Mouse (Mus musculus) spleen, adult 2 months (tissue): ENCODE data around the gene Mgat3. TPM values are rescaled to one million over a fixed set of nuclear protein-coding genes. Genes with fewer than 3 reads are reported as not detected.

Experiments used
- DNase-seq, 2 experiments: peaks; one replicate each; pipeline versions ENCODE4 v3.0.0 to v3.0.0-alpha.2; 2012 to 2021; ENCODE audit warnings: low spot score in 2 of 2, low read depth in 1 of 2
- H3K27ac ChIP-seq: fragments of 200-500 bp; 2 replicates; pipeline ENCODE4 v1.5.1; 2012; ENCODE audit warnings: low read length, inconsistent platforms; ENCODE audit not compliant: insufficient read depth
- H3K27me3 ChIP-seq: fragments of 200-500 bp; 2 replicates; pipeline ENCODE4 v1.6.1; 2012; ENCODE audit warnings: mild to moderate bottlenecking, moderate library complexity, low read length, inconsistent platforms; ENCODE audit not compliant: control insufficient read depth, insufficient read depth
- H3K36me3 ChIP-seq: fragments of 200-500 bp; 2 replicates; pipeline ENCODE4 v1.6.1; 2012; ENCODE audit warnings: mild to moderate bottlenecking, low read length, inconsistent platforms; ENCODE audit not compliant: control insufficient read depth, insufficient read depth
- H3K4me1 ChIP-seq: fragments of 200-500 bp; 2 replicates; pipeline ENCODE4 v1.6.1; 2011; ENCODE audit warnings: inconsistent platforms; ENCODE audit not compliant: control insufficient read depth, insufficient read depth, insufficient read length
- H3K4me3 ChIP-seq: fragments of 200-500 bp; 2 replicates; pipeline ENCODE4 v1.5.1; 2011; ENCODE audit warnings: mild to moderate bottlenecking, inconsistent platforms; ENCODE audit not compliant: insufficient read depth, insufficient read length; ENCODE audit errors: extremely low read depth
- CTCF ChIP-seq: fragments of 200-500 bp; IDR thresholded peaks from 2 replicates; pipeline ENCODE4 v1.5.1; 2011; ENCODE audit warnings: mild to moderate bottlenecking, inconsistent platforms; ENCODE audit not compliant: insufficient read depth, insufficient read length, insufficient replicate concordance; ENCODE audit errors: extremely low read depth
- POLR2A ChIP-seq: fragments of 200-500 bp; IDR thresholded peaks from 2 replicates; pipeline ENCODE4 v1.6.1; 2011; ENCODE audit warnings: low read depth, low read length, inconsistent platforms
- WGBS: fragments of 180-500 bp; shearing (Covaris S2); methylation state at CpG from one replicate; pipeline ENCODE4 v1.1.7; 2018; 5-methylcytosine and 5-hydroxymethylcytosine counted together
- polyA plus RNA-seq: library from polyadenylated mRNA; depleted of rRNA; stranded (reverse); fragments of >200 nt; gene quantifications from 2 replicates; pipeline ENCODE4 v1.2.3, GENCODE M21; 2012

The Mgat3 gene
- polyA plus RNA-seq, 1 experiment = 2.9 TPM

DNA sequence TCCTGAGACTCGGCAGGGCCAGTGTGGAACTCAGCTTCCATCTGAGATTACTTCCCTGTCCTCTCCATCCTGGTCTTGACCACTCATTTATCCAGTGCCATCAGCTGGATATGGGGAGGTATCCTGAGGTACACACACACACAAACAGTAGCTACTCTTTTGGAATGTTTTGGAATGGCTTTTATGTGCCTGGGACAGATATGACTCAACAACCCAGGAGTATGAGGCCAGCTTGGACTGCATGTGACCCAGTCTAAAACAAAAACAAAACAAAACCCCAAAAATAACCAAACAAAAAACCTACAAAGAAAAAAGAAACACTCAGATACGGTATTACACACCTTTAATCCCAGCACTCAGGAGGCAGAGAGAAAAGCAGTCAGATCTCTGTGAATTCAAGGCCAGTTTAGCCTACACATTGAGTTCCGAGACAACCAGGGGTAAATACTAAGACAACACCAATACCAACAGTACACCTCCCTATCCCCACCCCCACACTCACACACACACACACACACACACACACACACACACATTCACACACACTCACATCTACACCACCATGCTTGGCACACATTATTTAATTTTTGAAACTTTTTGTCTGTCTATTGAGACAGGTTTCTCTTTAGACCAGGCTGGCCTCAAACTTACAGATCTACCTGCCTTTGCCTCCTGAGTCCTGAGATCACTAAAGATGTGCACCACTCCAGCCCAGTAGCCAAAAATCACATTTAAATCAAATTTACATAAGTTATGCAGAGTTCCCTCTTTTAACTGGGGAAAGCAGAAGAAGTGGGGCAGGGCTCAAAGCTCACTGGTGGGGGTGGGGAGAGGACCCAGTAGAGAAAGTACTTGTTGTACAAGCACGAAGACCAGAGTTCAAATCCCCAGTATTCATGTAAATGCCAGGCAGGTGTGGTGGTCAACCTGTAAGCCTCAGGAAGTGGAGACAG, 46.5 kb downstream of the Mgat3 start:
- H3K4me3 ChIP-seq = no peak overlapping the region
- no peak for TF ChIP-seq POLR2A
- no peak for TF ChIP-seq CTCF
- no peaks in the 10 kb centered on the region for H3K36me3 ChIP-seq
- WGBS = 59% methylated on average over 4 of the region's 4 CpGs
- H3K27me3 ChIP-seq = no peaks in the 10 kb centered on the region
- H3K27ac ChIP-seq = peak overlapping the region; percentile 46
- H3K4me1 ChIP-seq = peaks cover 4% of the 10 kb centered on the region
- DNase-seq = no peak

DNA sequence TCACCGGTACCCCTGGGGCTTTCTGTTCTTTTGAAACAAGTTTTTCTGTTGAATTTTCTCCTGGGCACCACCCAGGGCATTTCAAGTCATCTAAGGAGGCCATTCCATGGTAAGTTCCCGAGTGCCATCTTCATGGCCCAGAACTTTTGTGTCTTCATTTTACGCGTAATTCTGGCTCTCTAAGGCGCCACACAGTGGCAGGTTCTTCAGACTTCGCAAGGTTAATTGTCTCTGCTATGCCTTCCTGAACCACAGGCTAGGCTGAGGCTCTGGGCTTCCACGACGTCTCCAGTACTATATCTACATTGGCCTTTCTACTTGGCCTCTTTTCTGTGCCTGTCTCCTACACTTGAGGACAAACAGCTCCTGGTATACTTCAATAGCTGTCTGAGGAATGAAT, 47.5 kb downstream of the Mgat3 start:
- H3K4me3 ChIP-seq = no peak overlapping the region
- H3K36me3 ChIP-seq = no peaks in the 10 kb centered on the region
- DNase-seq = no peak
- TF ChIP-seq CTCF = no peak
- no peak for TF ChIP-seq POLR2A
- no peaks in the 10 kb centered on the region for H3K27me3 ChIP-seq
- no peak overlapping the region for H3K27ac ChIP-seq
- 80% methylated on average over 8 of the region's 8 CpGs for WGBS
- peaks cover 4% of the 10 kb centered on the region for H3K4me1 ChIP-seq

- no peaks in the 10 kb centered on the region for H3K36me3 ChIP-seq
- no peak overlapping the region for H3K27ac ChIP-seq
- H3K4me1 ChIP-seq = peaks cover 4% of the 10 kb centered on the region
- H3K4me3 ChIP-seq = no peak overlapping the region
- no peaks in the 10 kb centered on the region for H3K27me3 ChIP-seq
- no peak for DNase-seq
- 83% methylated on average over 7 of the region's 7 CpGs for WGBS
- no peak for TF ChIP-seq POLR2A
- no peak for TF ChIP-seq CTCF
Measured at GRCm38 (mm10) chr15:80223751-80224150, 50.2 kb downstream of the Mgat3 start.

DNA sequence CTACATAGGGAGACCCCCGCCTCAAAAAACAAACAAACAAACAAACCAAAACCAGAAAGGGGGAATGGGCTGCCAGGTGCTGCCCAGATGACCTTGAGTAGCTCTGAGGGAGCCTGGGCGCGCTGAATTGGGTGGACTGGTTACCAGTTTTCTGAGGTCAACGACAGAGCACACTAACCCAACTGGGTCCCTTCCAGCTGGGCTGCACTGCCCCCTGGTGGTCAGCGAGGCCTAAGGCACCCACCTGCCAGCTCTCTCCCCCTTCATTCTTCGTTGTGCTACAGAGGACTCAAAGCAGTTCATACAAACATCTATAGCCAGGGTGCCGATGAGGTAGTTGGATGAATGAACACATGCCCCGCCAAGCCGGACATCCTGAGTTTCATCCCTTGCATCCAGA, 51.7 kb downstream of the Mgat3 start:
- TF ChIP-seq POLR2A (no peak), CTCF (peak; percentile 97)
- no peaks in the 10 kb centered on the region for H3K27me3 ChIP-seq
- H3K36me3 ChIP-seq = no peaks in the 10 kb centered on the region
- no peak overlapping the region for H3K4me3 ChIP-seq
- no peaks in the 10 kb centered on the region for H3K4me1 ChIP-seq
- 24% methylated on average over 9 of the region's 9 CpGs for WGBS
- peak; percentile 38 to 60 for DNase-seq
- H3K27ac ChIP-seq = no peak overlapping the region

GRCm38 (mm10) chr15:80225796-80226195, 52.3 kb downstream of the Mgat3 start:
- no peak overlapping the region for H3K27ac ChIP-seq
- TF ChIP-seq POLR2A (no peak), CTCF (peak; percentile 41; the same call in 1 of the 2 replicates)
- H3K36me3 ChIP-seq = no peaks in the 10 kb centered on the region
- H3K4me1 ChIP-seq = no peaks in the 10 kb centered on the region
- no peak overlapping the region for H3K4me3 ChIP-seq
- no peaks in the 10 kb centered on the region for H3K27me3 ChIP-seq
- WGBS = 49% methylated on average over 2 of the region's 2 CpGs
- DNase-seq = peak; percentile 41 to 60

DNA sequence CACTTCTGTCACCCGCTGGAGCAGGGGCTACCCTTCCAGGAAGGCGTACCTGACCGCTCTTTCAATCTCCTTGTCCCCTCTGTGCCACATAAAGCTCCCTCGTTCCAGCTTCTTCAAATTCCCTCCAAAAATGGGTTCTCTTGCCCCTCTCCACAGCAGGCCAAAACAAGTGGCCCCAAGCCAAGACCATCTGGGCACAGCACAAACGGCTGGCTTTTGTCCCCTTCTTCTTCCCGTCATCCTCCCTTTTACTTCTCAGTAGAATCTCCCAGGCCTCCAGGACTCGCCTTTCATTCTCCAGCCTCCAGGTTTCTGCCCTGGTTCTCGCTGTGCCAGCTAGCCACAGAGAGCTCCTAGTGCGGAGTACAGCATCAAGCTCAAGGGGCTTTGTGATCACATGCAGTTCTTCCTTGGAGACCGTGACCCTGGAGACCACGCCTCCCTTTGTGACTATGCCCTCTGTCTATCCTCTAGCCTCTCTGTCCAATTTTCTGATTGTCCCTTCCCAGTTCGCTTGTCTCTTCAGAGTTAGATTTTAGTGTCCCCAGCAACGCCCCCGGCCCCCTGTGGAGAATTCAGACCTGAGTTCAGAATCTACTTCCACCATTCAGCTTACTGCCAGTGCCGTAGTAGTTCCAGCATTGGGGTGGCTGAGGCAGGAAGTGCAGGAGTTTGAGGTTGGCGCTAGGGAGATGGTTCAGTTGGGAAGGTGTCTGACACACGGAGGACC, 54.7 kb downstream of the Mgat3 start:
- Histone ChIP-seq H3K36me3 (no peaks in the 10 kb centered on the region), H3K4me1 (no peaks in the 10 kb centered on the region), H3K4me3 (no peak overlapping the region), H3K27me3 (no peaks in the 10 kb centered on the region), H3K27ac (no peak overlapping the region)
- TF ChIP-seq POLR2A (no peak), CTCF (no peak)
- 81% methylated on average over 17 of the region's 17 CpGs for WGBS
- DNase-seq = no peak

GRCm38 (mm10) chr15:80232331-80232730, 58.8 kb downstream of the Mgat3 start:
- no peaks in the 10 kb centered on the region for H3K27me3 ChIP-seq
- H3K4me3 ChIP-seq = no peak overlapping the region
- H3K4me1 ChIP-seq = peaks cover 3% of the 10 kb centered on the region; the same call in 1 of the 2 replicates
- no peak for TF ChIP-seq CTCF
- no peak for TF ChIP-seq POLR2A
- H3K36me3 ChIP-seq = peaks cover 12% of the 10 kb centered on the region
- H3K27ac ChIP-seq = no peak overlapping the region
- 91% methylated on average over 2 of the region's 2 CpGs for WGBS
- DNase-seq = no peak
